Comparison of ENCODE assay signal across 7 mouse cellular contexts in genomic region chr11:107341293-107341692, GRCm38 (mm10).
DNase-seq lines count a peak whose midpoint lies in the region; ATAC-seq and TF ChIP-seq lines count a peak whose summit lies in the region.

No protein-coding gene starts in this region.

- no peak for ATAC-seq in CD4-positive, CD25-positive, alpha-beta regulatory T cell, adult 4 months

- intact Hi-C loops in heart, adult 2 months (cut with DNase I): loop anchor here (5.0 kb wide), 1 partner anchor 36 kb away; no protein-coding TSS in a partner anchor

- TF ChIP-seq POLR2A in heart, adult 2 months (IDR thresholded peaks at IDR 0.05; ENCODE audit: insufficient read depth, low read depth, low read length): no peak

- H3K4me1 ChIP-seq in heart, adult 2 months (ENCODE audit: control insufficient read depth, insufficient read depth, low read length): peaks cover 28% of the 10 kb centered on the region

- TF ChIP-seq CTCF in heart, adult 2 months (IDR thresholded peaks at IDR 0.05): no peak

- TF ChIP-seq EP300 in heart, adult 2 months (IDR thresholded peaks at IDR 0.05; ENCODE audit: insufficient read depth, low read depth, low read length): peak; percentile 22; the same call in 1 of the 2 replicates

- H3K27me3 ChIP-seq in heart, adult 2 months (ENCODE audit: control insufficient read depth, insufficient read depth, low read length): no peaks in the 10 kb centered on the region

- H3K9ac ChIP-seq in heart, adult 2 months (ENCODE audit: low read depth, low read length): peak overlapping the region; percentile 56

- H3K27ac ChIP-seq in heart, adult 2 months: peak overlapping the region; percentile 83

- DNase-seq in adrenal gland, adult 2 months: peak; percentile 94
- peak; percentile 31 for DNase-seq in cerebellum, adult 8-10 months
- DNase-seq in heart, adult 2 months: peak; percentile 66 to 74
- DNase-seq in kidney, adult 11 months: peak; percentile 73
- peak; percentile 65 for DNase-seq in lung, postnatal 25 days (ENCODE audit: low spot score)
- DNase-seq in urinary bladder, postnatal 25 days (ENCODE audit: low spot score): peak; percentile 15

- no peak overlapping the region; the same call in 1 of the 2 replicates for H3K4me3 ChIP-seq in heart, adult 2 months

- peaks cover 13% of the 10 kb centered on the region for H3K36me3 ChIP-seq in heart, adult 2 months (ENCODE audit: control insufficient read depth, insufficient read depth, low read length)

- 20% methylated on average over 15 of the region's 15 CpGs for WGBS in heart, adult 2 months

- peaks cover 3% of the 10 kb centered on the region; the same call in 1 of the 2 replicates for H3K79me2 ChIP-seq in heart, adult 2 months (replicated peaks; ENCODE audit: control insufficient read depth, insufficient read depth, low read length)

Comparison
In these comparisons a context has a peak if more than half of its experiments do, and no peak if none do; other contexts are left out.
1. DNase-seq: peak in every context shown above with its lines; median percentile 94 in adrenal gland, adult 2 months; 73 in kidney, adult 11 months; 70 in heart, adult 2 months; 65 in lung, postnatal 25 days; 31 in cerebellum, adult 8-10 months; 15 in urinary bladder, postnatal 25 days.